ENCODE assay signal across 22 mouse cellular contexts in the genomic region with DNA sequence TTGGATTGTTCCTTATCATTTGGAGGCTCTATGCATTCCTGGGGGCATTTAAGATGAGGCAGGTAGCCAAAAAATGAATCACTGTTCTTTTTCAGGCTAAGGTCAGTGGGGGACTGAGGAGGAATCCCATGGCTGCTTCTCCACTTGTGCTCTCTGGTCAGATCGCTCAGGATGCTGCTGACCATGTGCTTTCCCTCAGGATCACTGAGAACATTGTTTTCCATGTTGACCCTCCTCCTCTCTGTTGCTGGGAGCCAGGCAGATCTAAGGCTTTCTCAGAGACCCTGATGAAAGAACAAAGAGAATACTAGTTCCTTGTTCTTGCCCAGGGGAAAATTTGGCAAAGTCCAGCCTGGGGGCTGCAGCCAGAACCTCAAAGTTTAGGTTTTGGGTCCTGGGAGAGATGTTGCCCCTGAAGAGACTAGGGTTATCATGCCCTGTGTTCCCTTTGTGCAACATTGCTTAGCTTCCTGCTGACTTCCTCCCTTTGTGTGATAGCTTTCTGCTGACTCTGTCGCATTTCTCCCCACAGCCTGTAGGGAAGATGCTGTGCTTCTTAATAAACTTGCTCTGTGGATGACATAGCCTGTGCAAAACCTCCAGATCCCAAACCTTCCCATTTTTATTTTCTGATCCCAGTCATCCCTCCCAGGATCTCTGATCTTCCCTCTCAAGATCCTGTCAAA. TPM values are rescaled to one million over a fixed set of nuclear protein-coding genes. Genes with fewer than 3 reads are reported as not detected.
DNase-seq lines count a peak whose midpoint lies in the region; ATAC-seq and TF ChIP-seq lines count a peak whose summit lies in the region.
"Had no signal": no experiment of that assay in that cellular context is flagged by ENCODE, and none has a peak within 500 bp of the region (broad histone marks: within the 10 kb centered on the region; RNA-seq: fewer than 3 reads in every experiment).

No protein-coding gene starts in this region.

- H3K27me3 ChIP-seq in forebrain, postnatal 0 days (ENCODE audit: insufficient read depth, low read length) = no peaks in the 10 kb centered on the region
- H3K27me3 ChIP-seq in forebrain, embryonic 11.5 days (ENCODE audit: control insufficient read depth, insufficient read depth, low read length) = no peaks in the 10 kb centered on the region
- H3K27me3 ChIP-seq in liver, embryonic 13.5 days = no peaks in the 10 kb centered on the region
- H3K27me3 ChIP-seq: hindbrain, embryonic 12.5 days; limb, embryonic 12.5 days; midbrain, embryonic 13.5 days had no signal

- H3K4me2 ChIP-seq in forebrain, postnatal 0 days (ENCODE audit: low read depth) = no peak overlapping the region
- no peak overlapping the region for H3K4me2 ChIP-seq in forebrain, embryonic 11.5 days (ENCODE audit: low read depth, low read length, severe bottlenecking)
- peak overlapping the region; percentile 23; the same call in 1 of the 2 replicates for H3K4me2 ChIP-seq in liver, embryonic 13.5 days
- H3K4me2 ChIP-seq: hindbrain, embryonic 12.5 days; limb, embryonic 12.5 days; midbrain, embryonic 13.5 days had no signal

- 20% methylated on average over 2 of the region's 2 CpGs for WGBS in forebrain, postnatal 0 days
- WGBS in forebrain, embryonic 11.5 days = 27% methylated on average over 2 of the region's 2 CpGs
- 17% methylated on average over 2 of the region's 2 CpGs for WGBS in liver, embryonic 13.5 days (ENCODE audit: insufficient replicate concordance)

- no peak overlapping the region for H3K4me3 ChIP-seq in forebrain, postnatal 0 days (ENCODE audit: low read depth, low read length)
- H3K4me3 ChIP-seq in forebrain, embryonic 11.5 days (ENCODE audit: low read depth, low read length) = no peak overlapping the region
- H3K4me3 ChIP-seq in liver, embryonic 13.5 days (replicated peaks) = no peak overlapping the region
- H3K4me3 ChIP-seq: embryonic facial prominence, embryonic 10.5 days; hindbrain, embryonic 12.5 days; limb, embryonic 12.5 days; midbrain, embryonic 13.5 days; myocyte had no signal

- no peak overlapping the region for H3K9ac ChIP-seq in forebrain, postnatal 0 days
- H3K9ac ChIP-seq in forebrain, embryonic 11.5 days (ENCODE audit: low read length) = no peak overlapping the region
- H3K9ac ChIP-seq in liver, embryonic 13.5 days = 0 out of 2 replicates have a peak overlapping the region, but pooled peaks have one; percentile 11
- H3K9ac ChIP-seq: hindbrain, embryonic 12.5 days; limb, embryonic 12.5 days; midbrain, embryonic 13.5 days had no signal

- no peak for TF ChIP-seq CTCF in forebrain, postnatal 0 days (IDR thresholded peaks at IDR 0.05; ENCODE audit: low read depth)

- peak; percentile 34 for ATAC-seq in forebrain, postnatal 0 days
- no peak for ATAC-seq in forebrain, embryonic 11.5 days (replicated peaks; ENCODE audit: low FRiP score)
- ATAC-seq in liver, embryonic 13.5 days (ENCODE audit: low read depth) = peak; percentile 44
- ATAC-seq in frontal cortex, adult (ENCODE audit: low TSS enrichment) = no peak
- ATAC-seq: activated CD4-positive, CD25-positive, alpha-beta regulatory T cell, adult 4 months; midbrain, embryonic 13.5 days had no signal

- H3K27ac ChIP-seq in forebrain, postnatal 0 days (ENCODE audit: low read depth, low read length) = no peak overlapping the region
- H3K27ac ChIP-seq in forebrain, embryonic 11.5 days (ENCODE audit: low read depth, low read length) = no peak overlapping the region
- peak overlapping the region; percentile 65 for H3K27ac ChIP-seq in liver, embryonic 13.5 days
- H3K27ac ChIP-seq: embryonic facial prominence, embryonic 10.5 days; hindbrain, embryonic 12.5 days; limb, embryonic 12.5 days; midbrain, embryonic 13.5 days had no signal

- H3K36me3 ChIP-seq in forebrain, postnatal 0 days (ENCODE audit: insufficient read depth) = no peaks in the 10 kb centered on the region
- no peaks in the 10 kb centered on the region for H3K36me3 ChIP-seq in forebrain, embryonic 11.5 days (ENCODE audit: control insufficient read depth, insufficient read depth, low read length)
- no peaks in the 10 kb centered on the region for H3K36me3 ChIP-seq in liver, embryonic 13.5 days
- H3K36me3 ChIP-seq: embryonic facial prominence, embryonic 10.5 days; hindbrain, embryonic 12.5 days; limb, embryonic 12.5 days; midbrain, embryonic 13.5 days had no signal

- no peaks in the 10 kb centered on the region for H3K9me3 ChIP-seq in forebrain, postnatal 0 days (ENCODE audit: low read length)
- H3K9me3 ChIP-seq in forebrain, embryonic 11.5 days (ENCODE audit: control insufficient read depth, low read length) = no peaks in the 10 kb centered on the region
- no peaks in the 10 kb centered on the region for H3K9me3 ChIP-seq in liver, embryonic 13.5 days (replicated peaks)
- H3K9me3 ChIP-seq: embryonic facial prominence, embryonic 10.5 days; hindbrain, embryonic 12.5 days; limb, embryonic 12.5 days; midbrain, embryonic 13.5 days had no signal

- H3K4me1 ChIP-seq in forebrain, postnatal 0 days (ENCODE audit: insufficient read depth) = no peaks in the 10 kb centered on the region
- H3K4me1 ChIP-seq in forebrain, embryonic 11.5 days (replicated peaks; ENCODE audit: control insufficient read depth, insufficient read depth, low read length) = no peaks in the 10 kb centered on the region
- H3K4me1 ChIP-seq in liver, embryonic 13.5 days (replicated peaks) = peaks cover 28% of the 10 kb centered on the region
- H3K4me1 ChIP-seq: embryonic facial prominence, embryonic 10.5 days; hindbrain, embryonic 12.5 days; limb, embryonic 12.5 days had no signal

- no peak for DNase-seq in forebrain, postnatal 0 days
- DNase-seq in forebrain, embryonic 11.5 days (ENCODE audit: low spot score) = no peak
- DNase-seq in lung, postnatal 10 days = peak; percentile 3
- DNase-seq in lung, postnatal 14 days = no peak
- no peak for DNase-seq in liver, embryonic 13.5 days
- DNase-seq in retina, postnatal 1 day = no peak
- DNase-seq in urinary bladder, adult 18-20 months (ENCODE audit: low spot score in 2 of 2) = no peak
- DNase-seq: cerebellum, adult 11 months; cerebellum, postnatal 25 days; kidney, postnatal 4 days; layer of hippocampus, postnatal 36 days; lung, postnatal 36 days; thymus, postnatal 14 days had no signal

RNA-seq across cellular contexts. Expression of a gene that starts 49.3 kb away (rescaled TPM):
- not detected in 2 replicates for total RNA-seq in forebrain, postnatal 0 days (2014; rRNA removed)
- polyA plus RNA-seq in forebrain, postnatal 0 days (2015; fragmentation: Nextera tagmentation; extraction: Ambion mirVana) = not detected in 2 replicates
- polyA plus RNA-seq in forebrain, embryonic 11.5 days (2014; fragmentation: Nextera tagmentation; extraction: Ambion mirVana) = not detected in 2 replicates
- not detected in 2 replicates for polyA plus RNA-seq in liver, embryonic 13.5 days (2015; fragmentation: Nextera tagmentation; extraction: Ambion mirVana)
- polyA plus RNA-seq: activated CD4-positive, CD25-positive, alpha-beta regulatory T cell, adult 4 months; embryonic facial prominence, embryonic 10.5 days; hindbrain, embryonic 12.5 days; intestine, embryonic 14.5 days; limb, embryonic 12.5 days; midbrain, embryonic 13.5 days; myocyte; spleen, adult 2 months had no signal

Comparison
In these comparisons a context has a peak if more than half of its experiments do, and no peak if none do; other contexts are left out.
1. ATAC-seq: peak in forebrain, postnatal 0 days (single experiment) and liver, embryonic 13.5 days (single experiment); none in forebrain, embryonic 11.5 days (single experiment) and frontal cortex, adult (single experiment).